Mouse (Mus musculus): ENCODE measurements around the gene Chchd6. TPM values are rescaled to one million over a fixed set of nuclear protein-coding genes. Genes with fewer than 3 reads are reported as not detected.
A peak's percentile ranks its signal among the peaks of the same experiment; 100 is the strongest.

The Chchd6 gene
- polyA plus RNA-seq, 1 experiment from 2014 or later = 8.8 TPM

DNA sequence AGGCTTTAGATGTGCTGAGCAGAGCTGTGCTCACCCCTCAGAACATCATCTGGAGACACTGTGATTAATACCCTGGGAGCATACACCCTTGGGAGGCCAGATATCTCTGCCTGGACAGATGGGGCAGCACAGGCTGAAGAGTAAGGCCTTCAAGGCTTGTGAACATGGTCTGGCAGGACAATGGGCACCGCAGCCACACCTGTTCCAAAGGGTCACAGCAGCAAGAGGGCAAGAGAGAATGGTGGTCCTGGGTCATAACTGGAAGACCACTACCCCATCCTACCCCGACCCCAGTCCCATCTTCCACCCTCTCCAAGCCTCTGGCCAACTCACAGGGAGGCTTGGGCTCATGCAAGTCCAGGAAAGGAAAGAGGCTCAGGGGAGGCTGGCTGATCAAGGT lies 244.9 kb downstream of the Chchd6 start:
- Histone ChIP-seq H3K4me1 (ENCODE audit: insufficient read depth) (peaks cover 3% of the 10 kb centered on the region; the same call in 1 of the 2 replicates), H3K9ac (replicated peaks) (no peak overlapping the region), H3K27me3 (ENCODE audit: insufficient read depth, low read length) (no peaks in the 10 kb centered on the region), H3K4me2 (ENCODE audit: low read depth, low read length) (no peak overlapping the region), H3K9me3 (ENCODE audit: low read length) (no peaks in the 10 kb centered on the region), H3K36me3 (replicated peaks; ENCODE audit: insufficient read depth, low read length) (no peaks in the 10 kb centered on the region), H3K27ac (ENCODE audit: low read depth) (no peak overlapping the region), H3K4me3 (ENCODE audit: low read depth, low read length) (no peak overlapping the region)
- 72% methylated on average over 2 of the region's 2 CpGs for WGBS (ENCODE audit: insufficient replicate concordance)
- TF ChIP-seq EP300 (IDR thresholded peaks at IDR 0.05; ENCODE audit: low read depth) (no peak), CTCF (IDR thresholded peaks at IDR 0.05; ENCODE audit: low read depth) (no peak)
- ATAC-seq (no peak), DNase-seq (no peak)

GRCm38 (mm10) chr6:89350037-89350515 lies 245.4 kb downstream of the Chchd6 start:
- no peak overlapping the region for H3K4me2 ChIP-seq (ENCODE audit: low read depth, low read length)
- H3K36me3 ChIP-seq (replicated peaks; ENCODE audit: insufficient read depth, low read length) = no peaks in the 10 kb centered on the region
- ATAC-seq (no peak), DNase-seq (no peak)
- H3K9ac ChIP-seq (replicated peaks) = no peak overlapping the region
- WGBS (ENCODE audit: insufficient replicate concordance) = 46% methylated on average over 1 of the region's 1 CpGs
- peaks cover 8% of the 10 kb centered on the region; the same call in 1 of the 2 replicates for H3K4me1 ChIP-seq (ENCODE audit: insufficient read depth)
- no peaks in the 10 kb centered on the region for H3K27me3 ChIP-seq (ENCODE audit: insufficient read depth, low read length)
- TF ChIP-seq CTCF (IDR thresholded peaks at IDR 0.05; ENCODE audit: low read depth) (no peak), EP300 (IDR thresholded peaks at IDR 0.05; ENCODE audit: low read depth) (no peak)
- no peak overlapping the region for H3K4me3 ChIP-seq (ENCODE audit: low read depth, low read length)
- H3K27ac ChIP-seq (ENCODE audit: low read depth) = no peak overlapping the region
- no peaks in the 10 kb centered on the region for H3K9me3 ChIP-seq (ENCODE audit: low read length)

- no peak for DNase-seq
- 79% methylated on average over 9 of the region's 9 CpGs for WGBS (ENCODE audit: insufficient replicate concordance)
- ATAC-seq = no peak
- TF ChIP-seq CTCF (IDR thresholded peaks at IDR 0.05; ENCODE audit: low read depth) (no peak), EP300 (IDR thresholded peaks at IDR 0.05; ENCODE audit: low read depth) (no peak)
- Histone ChIP-seq H3K4me2 (ENCODE audit: low read depth, low read length) (no peak overlapping the region), H3K9me3 (ENCODE audit: low read length) (no peaks in the 10 kb centered on the region), H3K4me3 (ENCODE audit: low read depth, low read length) (no peak overlapping the region), H3K9ac (replicated peaks) (no peak overlapping the region), H3K27me3 (ENCODE audit: insufficient read depth, low read length) (no peaks in the 10 kb centered on the region), H3K36me3 (replicated peaks; ENCODE audit: insufficient read depth, low read length) (no peaks in the 10 kb centered on the region), H3K4me1 (ENCODE audit: insufficient read depth) (peaks cover 8% of the 10 kb centered on the region; the same call in 1 of the 2 replicates), H3K27ac (ENCODE audit: low read depth) (no peak overlapping the region)
Observed at GRCm38 (mm10) chr6:89348363-89348762, 247.1 kb downstream of the Chchd6 start.

- no peak overlapping the region for H3K4me3 ChIP-seq (ENCODE audit: low read depth, low read length)
- ATAC-seq = no peak
- H3K36me3 ChIP-seq (replicated peaks; ENCODE audit: insufficient read depth, low read length) = no peaks in the 10 kb centered on the region
- H3K27me3 ChIP-seq (ENCODE audit: insufficient read depth, low read length) = no peaks in the 10 kb centered on the region
- no peak for DNase-seq
- H3K9ac ChIP-seq (replicated peaks) = no peak overlapping the region
- H3K27ac ChIP-seq (ENCODE audit: low read depth) = no peak overlapping the region
- H3K4me2 ChIP-seq (ENCODE audit: low read depth, low read length) = no peak overlapping the region
- TF ChIP-seq CTCF (IDR thresholded peaks at IDR 0.05; ENCODE audit: low read depth) = no peak
- TF ChIP-seq EP300 (IDR thresholded peaks at IDR 0.05; ENCODE audit: low read depth) = no peak
- 69% methylated on average over 1 of the region's 1 CpGs for WGBS (ENCODE audit: insufficient replicate concordance)
- no peaks in the 10 kb centered on the region for H3K9me3 ChIP-seq (ENCODE audit: low read length)
- H3K4me1 ChIP-seq (ENCODE audit: insufficient read depth) = peaks cover 8% of the 10 kb centered on the region; the same call in 1 of the 2 replicates
Observed at GRCm38 (mm10) chr6:89347792-89348191, 247.7 kb downstream of the Chchd6 start.

GRCm38 (mm10) chr6:89345855-89346254 lies 249.6 kb downstream of the Chchd6 start:
- Histone ChIP-seq H3K27me3 (ENCODE audit: insufficient read depth, low read length) (no peaks in the 10 kb centered on the region), H3K9ac (replicated peaks) (0 out of 2 replicates have a peak overlapping the region, but pooled peaks have one; percentile 21), H3K27ac (ENCODE audit: low read depth) (no peak overlapping the region), H3K4me3 (ENCODE audit: low read depth, low read length) (no peak overlapping the region), H3K36me3 (replicated peaks; ENCODE audit: insufficient read depth, low read length) (0 out of 2 replicates have a peak, but pooled peaks cover 7% of the 10 kb centered on the region), H3K4me2 (ENCODE audit: low read depth, low read length) (no peak overlapping the region), H3K4me1 (ENCODE audit: insufficient read depth) (peaks cover 8% of the 10 kb centered on the region; the same call in 1 of the 2 replicates), H3K9me3 (ENCODE audit: low read length) (no peaks in the 10 kb centered on the region)
- DNase-seq (no peak), ATAC-seq (no peak)
- no peak for TF ChIP-seq CTCF (IDR thresholded peaks at IDR 0.05; ENCODE audit: low read depth)
- no peak for TF ChIP-seq EP300 (IDR thresholded peaks at IDR 0.05; ENCODE audit: low read depth)
- 83% methylated on average over 1 of the region's 1 CpGs for WGBS (ENCODE audit: insufficient replicate concordance)

DNA sequence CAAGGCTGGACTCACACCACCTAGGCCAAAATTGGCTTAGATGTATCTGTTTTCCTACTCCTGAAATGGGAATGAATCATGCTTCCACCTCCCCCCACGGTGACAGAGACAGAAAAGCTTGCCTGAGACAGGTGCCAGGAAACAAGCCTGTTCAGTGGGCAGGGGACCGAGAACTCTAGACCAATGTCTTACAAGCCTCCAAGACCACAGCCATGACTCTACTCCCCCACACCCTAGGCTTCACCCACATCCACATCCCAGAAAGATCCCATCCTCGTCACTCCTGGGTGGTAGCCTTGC lies 250.0 kb downstream of the Chchd6 start:
- H3K4me2 ChIP-seq (ENCODE audit: low read depth, low read length) = no peak overlapping the region
- H3K36me3 ChIP-seq (replicated peaks; ENCODE audit: insufficient read depth, low read length) = 0 out of 2 replicates have a peak, but pooled peaks cover 7% of the 10 kb centered on the region
- no peak for TF ChIP-seq CTCF (IDR thresholded peaks at IDR 0.05; ENCODE audit: low read depth)
- TF ChIP-seq EP300 (IDR thresholded peaks at IDR 0.05; ENCODE audit: low read depth) = no peak
- peak overlapping the region; percentile 39; the same call in 1 of the 2 replicates for H3K27ac ChIP-seq (ENCODE audit: low read depth)
- ATAC-seq = no peak
- peaks cover 8% of the 10 kb centered on the region; the same call in 1 of the 2 replicates for H3K4me1 ChIP-seq (ENCODE audit: insufficient read depth)
- 48% methylated on average over 3 of the region's 3 CpGs for WGBS (ENCODE audit: insufficient replicate concordance)
- no peaks in the 10 kb centered on the region for H3K9me3 ChIP-seq (ENCODE audit: low read length)
- no peak for DNase-seq
- H3K9ac ChIP-seq (replicated peaks) = 0 out of 2 replicates have a peak overlapping the region, but pooled peaks have one; percentile 21
- H3K27me3 ChIP-seq (ENCODE audit: insufficient read depth, low read length) = no peaks in the 10 kb centered on the region
- no peak overlapping the region for H3K4me3 ChIP-seq (ENCODE audit: low read depth, low read length)

Data from liver, postnatal 0 days (tissue).